Comparison of ENCODE assay signal across 8 mouse cellular contexts in the genomic region with DNA sequence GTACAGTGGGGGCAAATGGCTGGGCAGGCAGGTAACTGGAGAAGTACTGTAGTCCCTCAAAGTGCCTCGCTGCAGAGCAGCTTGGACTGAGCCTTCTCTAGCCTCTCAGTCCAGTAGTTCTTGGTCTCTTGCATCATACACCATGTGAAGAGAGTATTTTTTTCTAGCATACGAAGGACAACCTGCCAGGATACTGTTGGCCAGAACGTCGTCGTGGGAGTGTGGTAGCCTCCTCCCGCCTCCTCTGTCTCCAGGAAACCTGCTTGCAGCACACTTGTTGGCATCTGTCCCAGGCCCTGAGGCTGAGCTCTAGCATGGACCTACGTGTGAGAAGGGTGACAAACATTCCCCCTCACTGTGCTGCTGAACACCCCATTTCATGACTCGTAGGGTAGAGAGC. TPM values are rescaled to one million over a fixed set of nuclear protein-coding genes. Genes with fewer than 3 reads are reported as not detected.
A peak's percentile ranks its signal among the peaks of the same experiment; 100 is the strongest.
DNase-seq lines count a peak whose midpoint lies in the region; ATAC-seq lines count a peak whose summit lies in the region.

No protein-coding gene starts in this region.

- peak; percentile 72 to 77 for DNase-seq in frontal cortex, postnatal 36 days (ENCODE audit: low spot score in 2 of 2)
- DNase-seq in frontal cortex, postnatal 10 days (ENCODE audit: low spot score in 2 of 2) = no peak
- DNase-seq in ovary, adult 18-20 months (ENCODE audit: low spot score) = peak; percentile 78
- no peak for DNase-seq in ovary, postnatal 10 days (ENCODE audit: low spot score)
- DNase-seq in kidney, postnatal 10 days = peak; percentile 73
- peak; percentile 88 for DNase-seq in lung, postnatal 36 days
- no peak for DNase-seq in B cell, adult 2 months

- ATAC-seq in erythroblast, adult 5-6 weeks (replicated peaks; ENCODE audit: low FRiP score, poor library complexity, severe bottlenecking) = no peak

RNA-seq across cellular contexts. Expression of a gene that starts 6.5 kb away (rescaled TPM):
- not detected in 2 replicates for total RNA-seq in erythroblast, adult 5-6 weeks (2015; ENCODE audit: low replicate concordance)
- total RNA-seq in erythroblast, adult 5-6 weeks (2017; ENCODE audit: low replicate concordance) = 1.0 TPM in 1 of 2 replicates, not detected in the other

RNA-seq across cellular contexts. Expression of a gene that starts 17.0 kb away (rescaled TPM):
- total RNA-seq in erythroblast, adult 5-6 weeks (2015; ENCODE audit: low replicate concordance) = not detected in 2 replicates
- total RNA-seq in erythroblast, adult 5-6 weeks (2017; ENCODE audit: low replicate concordance) = not detected in 2 replicates

RNA-seq across cellular contexts. Expression of a gene that starts 22.9 kb away (rescaled TPM):
- 105 and 125 TPM in 2 replicates for total RNA-seq in erythroblast, adult 5-6 weeks (2015; ENCODE audit: low replicate concordance)
- 81.9 and 128 TPM in 2 replicates for total RNA-seq in erythroblast, adult 5-6 weeks (2017; ENCODE audit: low replicate concordance)

RNA-seq across cellular contexts. Expression of a gene that starts 26.1 kb away (rescaled TPM):
- 0.63 TPM in 1 of 2 replicates, not detected in the other for total RNA-seq in erythroblast, adult 5-6 weeks (2015; ENCODE audit: low replicate concordance)
- 0.42 TPM in 1 of 2 replicates, not detected in the other for total RNA-seq in erythroblast, adult 5-6 weeks (2017; ENCODE audit: low replicate concordance)

RNA-seq across cellular contexts. Expression of a gene that starts 28.1 kb away (rescaled TPM):
- 21.3 and 30.7 TPM in 2 replicates for total RNA-seq in erythroblast, adult 5-6 weeks (2015; ENCODE audit: low replicate concordance)
- 14.1 and 17.3 TPM in 2 replicates for total RNA-seq in erythroblast, adult 5-6 weeks (2017; ENCODE audit: low replicate concordance)

Comparison
In these comparisons a context has a peak if more than half of its experiments do, and no peak if none do; other contexts are left out.
1. DNase-seq: peak in frontal cortex, postnatal 36 days (2 of 2), ovary, adult 18-20 months (single experiment), kidney, postnatal 10 days (single experiment) and lung, postnatal 36 days (single experiment); none in frontal cortex, postnatal 10 days (0 of 2), ovary, postnatal 10 days (single experiment) and B cell, adult 2 months (0 of 2).